Mouse (Mus musculus): ENCODE measurements around the gene Fndc3c1. TPM values are rescaled to one million over a fixed set of nuclear protein-coding genes. Genes with fewer than 3 reads are reported as not detected.
"Not testable (repeated sequence)": the region's sequence is repeated elsewhere in the genome, so short reads cannot be mapped to it uniquely, and the experiment has no call there.

Gene Fndc3c1
- total and polyA plus RNA-seq, 3 experiments = not detected

DNA sequence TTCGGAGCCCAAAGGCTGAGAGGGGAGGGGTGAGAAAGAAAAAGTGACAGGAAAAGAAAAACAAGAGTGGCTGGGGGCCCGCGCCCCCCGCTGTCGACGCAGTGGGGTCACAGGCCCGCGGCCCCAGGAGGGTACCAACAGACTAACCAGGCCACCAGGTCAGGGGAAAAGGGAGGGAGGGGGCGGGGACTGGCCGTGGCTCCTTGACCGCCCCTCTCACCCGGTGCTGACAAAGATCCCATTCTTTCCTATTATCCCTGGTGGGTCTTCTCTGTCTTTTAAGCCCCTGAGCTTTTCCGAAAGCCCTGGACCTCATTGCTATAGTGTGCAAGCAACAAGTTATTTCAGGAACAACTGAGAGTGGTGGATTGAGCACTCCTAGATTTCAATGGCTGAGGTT is 470 bp upstream of the Fndc3c1 start:
- H3K79me2 ChIP-seq (ENCODE audit: control insufficient read depth, insufficient read depth, low read length, poor library complexity) = no peaks in the 10 kb centered on the region
- H3K27me3 ChIP-seq (ENCODE audit: control insufficient read depth in 1 of 2, insufficient read depth in 2 of 2, low read length in 2 of 2) = peaks cover 0 to 2% of the 10 kb centered on the region in 2 experiments; a peak in 1 of 4 replicates
- no peak for DNase-seq (ENCODE audit: low read depth, low spot score)
- H3K4me1 ChIP-seq (ENCODE audit: control insufficient read depth in 1 of 2, insufficient read depth in 2 of 2, low read length in 2 of 2) = no peaks in the 10 kb centered on the region
- TF ChIP-seq JUND (IDR thresholded peaks at IDR 0.05; ENCODE audit: low read depth, low read length) (no peak), TAL1 (IDR thresholded peaks at IDR 0.05; ENCODE audit: low read length) (no peak), SMC3 (IDR thresholded peaks at IDR 0.05; ENCODE audit: low read depth, low read length) (no peak)
- H3K9me3 ChIP-seq (replicated peaks; ENCODE audit: insufficient read depth, low read length) = no peaks in the 10 kb centered on the region
- no peak overlapping the region for H3K27ac ChIP-seq (ENCODE audit: control insufficient read depth, low read depth, low read length)
- H3K4me3 ChIP-seq (ENCODE audit: control insufficient read depth in 1 of 2, insufficient read depth in 1 of 2, low read depth in 2 of 2, low read length in 2 of 2) = no peak overlapping the region
- H3K36me3 ChIP-seq (ENCODE audit: control insufficient read depth in 1 of 2, insufficient read depth in 2 of 2, low read length in 2 of 2) = no peaks in the 10 kb centered on the region
- H3K9ac ChIP-seq (ENCODE audit: control insufficient read depth, low read depth, low read length, poor library complexity, severe bottlenecking) = no peak overlapping the region

DNA sequence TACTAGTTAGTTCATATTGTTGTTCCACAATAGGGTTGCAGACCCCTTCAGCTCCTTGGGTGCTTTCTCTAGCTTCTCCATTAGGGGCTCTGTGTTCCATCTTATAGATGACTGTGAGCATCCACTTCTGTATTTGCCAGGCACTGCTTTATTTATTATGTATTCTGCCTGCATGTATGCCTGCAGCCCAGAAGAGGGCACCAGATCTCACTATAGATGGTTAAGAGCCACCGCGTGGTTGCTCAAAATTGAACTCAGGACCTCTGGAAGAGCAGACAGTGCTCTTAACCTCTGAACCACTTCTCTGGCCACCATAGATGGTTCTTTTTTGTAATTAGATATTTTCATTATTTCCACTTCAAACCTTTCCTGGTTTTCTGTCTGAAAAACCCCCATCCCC is 5.3 kb downstream of the Fndc3c1 start:
- not testable (repeated sequence) for H3K27ac ChIP-seq (ENCODE audit: control insufficient read depth, low read depth, low read length); H3K4me3 ChIP-seq (ENCODE audit: control insufficient read depth in 1 of 2, insufficient read depth in 1 of 2, low read depth in 2 of 2, low read length in 2 of 2); H3K9me3 ChIP-seq (replicated peaks; ENCODE audit: insufficient read depth, low read length); H3K4me1 ChIP-seq (ENCODE audit: control insufficient read depth in 1 of 2, insufficient read depth in 2 of 2, low read length in 2 of 2); H3K9ac ChIP-seq (ENCODE audit: control insufficient read depth, low read depth, low read length, poor library complexity, severe bottlenecking); H3K27me3 ChIP-seq (ENCODE audit: control insufficient read depth in 1 of 2, insufficient read depth in 2 of 2, low read length in 2 of 2); H3K79me2 ChIP-seq (ENCODE audit: control insufficient read depth, insufficient read depth, low read length, poor library complexity); H3K36me3 ChIP-seq (ENCODE audit: control insufficient read depth in 1 of 2, insufficient read depth in 2 of 2, low read length in 2 of 2)
- TF ChIP-seq RAD21 (IDR thresholded peaks at IDR 0.05; ENCODE audit: low read depth, low read length) = peak; percentile 49
- peak in 2 of 3 experiments; percentile 40 to 54; a peak in 4 of 6 replicates for TF ChIP-seq CTCF (IDR thresholded peaks at IDR 0.05 in 2 of 3, conservative IDR thresholded peaks at IDR 0.05 in 1 of 3; ENCODE audit: control insufficient read depth in 1 of 3, insufficient read depth in 1 of 3, low read depth in 2 of 3, low read length in 3 of 3, poor library complexity in 1 of 3, severe bottlenecking in 1 of 3)
- TF ChIP-seq ZC3H11A (IDR thresholded peaks at IDR 0.05; ENCODE audit: low read depth, low read length) = 0 out of 2 replicates have a peak, but pooled peaks have one; percentile 43
- peak; percentile 54 for TF ChIP-seq SMC3 (IDR thresholded peaks at IDR 0.05; ENCODE audit: low read depth, low read length)
- peak; percentile 44 for DNase-seq (ENCODE audit: low read depth, low spot score)

DNA sequence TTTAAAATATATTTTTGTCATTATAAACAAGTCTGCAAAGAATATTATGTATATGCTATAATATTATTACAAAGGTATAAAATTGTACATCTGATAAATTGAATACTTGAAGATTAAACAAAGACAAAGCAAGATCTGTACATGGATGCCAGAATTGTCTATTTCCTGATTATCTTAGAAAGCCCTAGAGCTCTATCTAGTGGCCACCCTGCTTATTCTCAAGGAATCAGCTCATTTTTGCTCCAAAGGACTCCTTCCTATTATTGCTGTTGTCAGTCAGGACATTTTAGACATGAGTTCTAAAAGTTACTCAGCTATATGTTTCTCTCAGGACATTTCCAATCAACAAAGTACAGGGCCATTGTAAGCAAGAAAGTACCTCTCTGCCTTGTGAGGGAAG is 99.9 kb downstream of the Fndc3c1 start:
- no peaks in the 10 kb centered on the region for H3K79me2 ChIP-seq (ENCODE audit: control insufficient read depth, insufficient read depth, low read length, poor library complexity)
- no peak overlapping the region for H3K4me3 ChIP-seq (ENCODE audit: control insufficient read depth in 1 of 2, insufficient read depth in 1 of 2, low read depth in 2 of 2, low read length in 2 of 2)
- no peaks in the 10 kb centered on the region for H3K27me3 ChIP-seq (ENCODE audit: control insufficient read depth in 1 of 2, insufficient read depth in 2 of 2, low read length in 2 of 2)
- no peaks in the 10 kb centered on the region for H3K36me3 ChIP-seq (ENCODE audit: control insufficient read depth in 1 of 2, insufficient read depth in 2 of 2, low read length in 2 of 2)
- H3K9me3 ChIP-seq (replicated peaks; ENCODE audit: insufficient read depth, low read length) = no peaks in the 10 kb centered on the region
- DNase-seq (ENCODE audit: low read depth, low spot score) = peak; percentile 4
- no peaks in the 10 kb centered on the region for H3K4me1 ChIP-seq (ENCODE audit: control insufficient read depth in 1 of 2, insufficient read depth in 2 of 2, low read length in 2 of 2)
- no peak overlapping the region for H3K9ac ChIP-seq (ENCODE audit: control insufficient read depth, low read depth, low read length, poor library complexity, severe bottlenecking)
- no peak overlapping the region for H3K27ac ChIP-seq (ENCODE audit: control insufficient read depth, low read depth, low read length)
- TF ChIP-seq EP300 (IDR thresholded peaks at IDR 0.05; ENCODE audit: low read depth in 1 of 2, low read length in 2 of 2) = no peak
- TF ChIP-seq SMC3 (IDR thresholded peaks at IDR 0.05; ENCODE audit: low read depth, low read length) = 0 out of 2 replicates have a peak, but pooled peaks have one; percentile 7
- TF ChIP-seq ZKSCAN1 (IDR thresholded peaks at IDR 0.05; ENCODE audit: low read depth, low read length) = no peak
- peak in 1 of 3 experiments; percentile 26; a peak in 2 of 6 replicates for TF ChIP-seq CTCF (IDR thresholded peaks at IDR 0.05 in 2 of 3, conservative IDR thresholded peaks at IDR 0.05 in 1 of 3; ENCODE audit: control insufficient read depth in 1 of 3, insufficient read depth in 1 of 3, low read depth in 2 of 3, low read length in 3 of 3, poor library complexity in 1 of 3, severe bottlenecking in 1 of 3)
- peak; percentile 42 for TF ChIP-seq RAD21 (IDR thresholded peaks at IDR 0.05; ENCODE audit: low read depth, low read length)
- no peak for TF ChIP-seq TBP (IDR thresholded peaks at IDR 0.05; ENCODE audit: low read depth, low read length)
- TF ChIP-seq MEF2A (IDR thresholded peaks at IDR 0.05; ENCODE audit: extremely low read depth, insufficient replicate concordance, low read depth, low read length, poor library complexity, severe bottlenecking) = no peak
